Mouse (Mus musculus): ENCODE results near the gene Stx6. TPM values are rescaled to one million over a fixed set of nuclear protein-coding genes. Genes with fewer than 3 reads are reported as not detected.

Gene Stx6
- total and polyA plus RNA-seq, 2 experiments: 10.1 to 11.7 TPM

DNA sequence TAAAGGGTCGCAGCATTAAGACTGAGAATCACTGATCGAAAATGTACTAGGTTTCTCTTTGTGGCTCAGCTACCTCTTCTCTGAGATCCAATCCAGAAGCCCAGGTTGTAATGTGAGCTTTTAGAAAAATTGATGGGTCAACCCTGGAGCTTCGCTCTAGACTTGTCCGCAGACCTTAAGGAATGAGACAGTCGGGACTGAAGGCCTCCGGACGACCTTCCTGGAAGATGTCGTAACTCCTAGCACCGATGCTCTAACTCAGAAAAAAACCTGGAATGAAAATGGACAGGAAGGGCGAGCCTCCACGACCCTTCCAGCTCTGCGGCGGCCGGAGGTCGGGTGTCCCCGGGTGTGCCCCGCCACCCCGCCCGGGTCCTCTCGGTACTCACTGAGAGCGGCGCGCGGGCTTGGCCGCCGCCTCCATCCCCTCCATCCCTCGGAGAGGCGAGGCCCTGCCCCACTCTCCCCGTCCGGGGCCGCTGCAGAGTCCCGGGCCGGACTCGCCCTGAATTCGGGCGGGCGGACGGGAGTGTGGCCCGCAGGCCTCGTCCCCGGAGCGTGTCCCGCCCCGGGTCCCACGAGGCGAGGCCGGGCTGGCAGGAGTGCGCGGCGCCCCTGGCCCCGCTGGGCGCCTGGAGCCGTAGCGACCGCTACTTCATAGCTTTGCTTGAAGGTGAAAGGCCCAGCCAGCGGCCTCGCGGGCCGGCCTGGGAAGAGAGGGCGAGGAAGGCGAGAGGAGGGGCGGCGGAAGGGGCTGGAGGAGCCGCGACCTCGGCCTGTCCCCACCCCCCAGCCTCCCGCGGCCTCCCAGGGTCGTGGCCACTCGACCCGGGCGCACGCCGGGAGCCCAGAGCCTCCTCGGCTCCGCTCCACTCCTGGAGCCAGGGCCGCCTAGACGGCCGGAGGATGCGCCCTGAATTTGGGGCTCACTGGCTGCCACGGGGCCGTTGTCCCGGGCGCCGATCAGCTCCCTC, 85.6 kb downstream of the Stx6 start, which contains the start of gene BC034090:
Gene BC034090 (minus strand): TSS at position 648 of the 974 bp plus-strand sequence.
- Histone ChIP-seq H3K36me3 (ENCODE audit: control insufficient read depth, insufficient read depth, low read length) (no peaks in the 10 kb centered on the region), H3K27me3 (ENCODE audit: control insufficient read depth, insufficient read depth, low read length) (peaks cover 10% of the 10 kb centered on the region; the same call in 1 of the 2 replicates), H3K4me1 (ENCODE audit: control insufficient read depth, insufficient read depth, low read length) (no peaks in the 10 kb centered on the region), H3K4me3 (ENCODE audit: insufficient read depth, low read depth, low read length) (peak within 1 kb of the TSS; percentile 51; the same call in 1 of the 2 replicates), H3K79me2 (ENCODE audit: control insufficient read depth, insufficient read depth, low read length) (no peaks in the 10 kb centered on the region), H3K9ac (ENCODE audit: low read depth, low read length) (peak within 1 kb of the TSS; percentile 51), H3K27ac (replicated peaks; ENCODE audit: insufficient read depth, low read depth, low read length) (no peak within 1 kb of the TSS)
- no peak for TF ChIP-seq POLR2A (IDR thresholded peaks at IDR 0.05; ENCODE audit: extremely low read depth, insufficient read depth, low read length)
- no peak for TF ChIP-seq CTCF (IDR thresholded peaks at IDR 0.05; ENCODE audit: low read depth, low read length)
- WGBS: 4% methylated on average over 85 of the region's 85 CpGs
- DNase-seq (ENCODE audit: extremely low read depth, low read depth, low spot score): no peak

DNA sequence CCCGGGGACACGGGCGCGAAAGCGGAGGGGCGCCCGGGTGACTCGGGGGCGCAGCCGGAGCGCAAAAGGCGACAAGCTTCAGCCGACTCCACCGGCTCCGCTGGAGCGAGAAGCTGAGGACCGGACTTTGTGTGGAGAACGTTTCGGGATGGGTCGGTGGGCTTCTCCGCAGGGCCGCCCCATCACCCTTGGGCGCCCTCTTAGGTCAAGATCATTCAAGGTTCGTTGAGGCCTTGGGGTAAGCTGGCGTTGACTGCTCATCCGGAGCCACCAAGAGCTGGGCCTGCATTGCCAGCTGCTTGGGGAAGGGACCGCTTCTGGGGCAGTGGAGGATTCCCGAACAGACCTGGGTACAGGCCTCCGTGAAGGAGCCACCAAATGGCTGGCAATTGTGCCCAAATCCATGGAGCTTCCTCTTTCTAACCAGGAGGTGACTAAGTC, 86.3 kb downstream of the Stx6 start:
- peak overlapping the region; percentile 51; the same call in 1 of the 2 replicates for H3K4me3 ChIP-seq (ENCODE audit: insufficient read depth, low read depth, low read length)
- H3K9ac ChIP-seq (ENCODE audit: low read depth, low read length): no peak overlapping the region; the same call in 1 of the 2 replicates
- 15% methylated on average over 29 of the region's 29 CpGs for WGBS
- DNase-seq (ENCODE audit: extremely low read depth, low read depth, low spot score): no peak
- no peak for TF ChIP-seq POLR2A (IDR thresholded peaks at IDR 0.05; ENCODE audit: extremely low read depth, insufficient read depth, low read length)
- TF ChIP-seq CTCF (IDR thresholded peaks at IDR 0.05; ENCODE audit: low read depth, low read length): no peak
- peaks cover 10% of the 10 kb centered on the region; the same call in 1 of the 2 replicates for H3K27me3 ChIP-seq (ENCODE audit: control insufficient read depth, insufficient read depth, low read length)
- no peaks in the 10 kb centered on the region for H3K36me3 ChIP-seq (ENCODE audit: control insufficient read depth, insufficient read depth, low read length)
- no peaks in the 10 kb centered on the region for H3K79me2 ChIP-seq (ENCODE audit: control insufficient read depth, insufficient read depth, low read length)
- H3K4me1 ChIP-seq (ENCODE audit: control insufficient read depth, insufficient read depth, low read length): no peaks in the 10 kb centered on the region
- H3K27ac ChIP-seq (replicated peaks; ENCODE audit: insufficient read depth, low read depth, low read length): no peak overlapping the region

DNA sequence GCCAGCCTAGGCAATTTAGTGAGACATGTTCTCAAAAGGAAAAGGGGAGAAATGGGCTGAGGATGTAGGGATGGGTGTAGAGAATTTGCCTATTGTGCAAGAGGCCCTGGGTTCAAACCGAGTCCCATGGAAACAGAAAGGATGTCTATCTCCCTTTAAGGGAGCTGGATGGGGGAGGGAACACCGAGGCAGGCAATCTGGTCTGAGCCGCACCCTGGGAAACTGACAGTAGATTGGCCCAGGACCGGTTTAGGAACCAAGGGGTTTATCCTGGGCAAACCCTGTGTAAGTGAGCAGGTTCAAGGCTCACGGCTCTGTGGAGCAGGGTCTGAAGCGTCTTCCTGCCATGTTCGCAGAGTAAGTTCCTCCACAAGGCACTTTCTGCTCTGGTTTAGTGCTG, 87.0 kb downstream of the Stx6 start:
- no peaks in the 10 kb centered on the region for H3K79me2 ChIP-seq (ENCODE audit: control insufficient read depth, insufficient read depth, low read length)
- whole genome bisulfite sequencing: 80% methylated on average over 7 of the region's 7 CpGs
- H3K4me3 ChIP-seq (ENCODE audit: insufficient read depth, low read depth, low read length): no peak overlapping the region
- TF ChIP-seq CTCF (IDR thresholded peaks at IDR 0.05; ENCODE audit: low read depth, low read length) (no peak), POLR2A (IDR thresholded peaks at IDR 0.05; ENCODE audit: extremely low read depth, insufficient read depth, low read length) (no peak)
- no peak for DNase-seq (ENCODE audit: extremely low read depth, low read depth, low spot score)
- no peaks in the 10 kb centered on the region for H3K4me1 ChIP-seq (ENCODE audit: control insufficient read depth, insufficient read depth, low read length)
- H3K27ac ChIP-seq (replicated peaks; ENCODE audit: insufficient read depth, low read depth, low read length): no peak overlapping the region
- H3K27me3 ChIP-seq (ENCODE audit: control insufficient read depth, insufficient read depth, low read length): peaks cover 10% of the 10 kb centered on the region; the same call in 1 of the 2 replicates
- no peaks in the 10 kb centered on the region for H3K36me3 ChIP-seq (ENCODE audit: control insufficient read depth, insufficient read depth, low read length)
- H3K9ac ChIP-seq (ENCODE audit: low read depth, low read length): no peak overlapping the region

DNA sequence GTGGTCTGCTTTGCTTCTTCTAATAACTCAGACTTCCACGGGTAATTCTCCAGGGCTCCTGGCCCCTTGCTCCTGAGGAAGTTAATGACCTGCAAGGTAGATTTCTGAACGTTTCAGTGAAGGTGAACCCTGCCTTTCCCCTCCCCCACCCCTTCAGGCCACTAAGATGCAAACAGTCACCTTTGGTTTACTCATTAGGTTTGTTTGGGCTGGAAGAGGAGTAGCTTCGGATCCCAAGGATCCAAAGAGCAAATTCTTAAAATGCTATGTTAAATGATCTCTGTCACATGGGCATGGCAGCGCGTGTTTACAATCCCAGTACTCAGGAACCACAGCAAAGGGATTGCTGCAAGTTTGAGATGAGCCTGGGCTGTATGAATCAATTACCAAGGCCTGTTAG, 88.9 kb downstream of the Stx6 start:
- no peak overlapping the region for H3K9ac ChIP-seq (ENCODE audit: low read depth, low read length)
- no peak overlapping the region for H3K27ac ChIP-seq (replicated peaks; ENCODE audit: insufficient read depth, low read depth, low read length)
- H3K79me2 ChIP-seq (ENCODE audit: control insufficient read depth, insufficient read depth, low read length): no peaks in the 10 kb centered on the region
- no peak for TF ChIP-seq CTCF (IDR thresholded peaks at IDR 0.05; ENCODE audit: low read depth, low read length)
- no peak for TF ChIP-seq POLR2A (IDR thresholded peaks at IDR 0.05; ENCODE audit: extremely low read depth, insufficient read depth, low read length)
- no peaks in the 10 kb centered on the region for H3K36me3 ChIP-seq (ENCODE audit: control insufficient read depth, insufficient read depth, low read length)
- H3K4me1 ChIP-seq (ENCODE audit: control insufficient read depth, insufficient read depth, low read length): no peaks in the 10 kb centered on the region
- no peak overlapping the region for H3K4me3 ChIP-seq (ENCODE audit: insufficient read depth, low read depth, low read length)
- H3K27me3 ChIP-seq (ENCODE audit: control insufficient read depth, insufficient read depth, low read length): peaks cover 10% of the 10 kb centered on the region; the same call in 1 of the 2 replicates
- DNase-seq (ENCODE audit: extremely low read depth, low read depth, low spot score): no peak
- WGBS: 14% methylated on average over 5 of the region's 5 CpGs

DNA sequence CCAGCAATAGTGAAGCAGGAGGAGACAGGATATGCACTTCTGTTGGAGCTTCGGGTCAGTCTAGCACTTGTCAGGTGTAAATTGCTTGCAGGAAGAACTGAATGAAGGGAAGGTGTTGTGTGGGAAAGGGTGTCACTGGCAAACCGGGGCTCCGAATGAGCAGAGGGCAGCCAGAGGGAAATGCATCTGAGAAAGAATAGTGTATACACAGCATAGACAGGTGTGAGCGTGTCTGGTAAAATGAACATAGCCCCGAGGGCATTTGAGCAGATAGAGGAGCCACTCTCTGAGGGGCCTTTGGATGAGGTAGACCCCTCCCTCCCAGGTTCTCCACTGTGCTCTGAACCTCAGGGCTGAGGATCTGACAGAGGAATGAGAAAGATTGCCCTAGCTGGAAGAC, 89.5 kb downstream of the Stx6 start:
- H3K27ac ChIP-seq (replicated peaks; ENCODE audit: insufficient read depth, low read depth, low read length): no peak overlapping the region
- no peak overlapping the region for H3K9ac ChIP-seq (ENCODE audit: low read depth, low read length)
- 54% methylated on average over 5 of the region's 5 CpGs for WGBS
- no peaks in the 10 kb centered on the region for H3K4me1 ChIP-seq (ENCODE audit: control insufficient read depth, insufficient read depth, low read length)
- no peaks in the 10 kb centered on the region for H3K79me2 ChIP-seq (ENCODE audit: control insufficient read depth, insufficient read depth, low read length)
- no peak for TF ChIP-seq POLR2A (IDR thresholded peaks at IDR 0.05; ENCODE audit: extremely low read depth, insufficient read depth, low read length)
- no peak for TF ChIP-seq CTCF (IDR thresholded peaks at IDR 0.05; ENCODE audit: low read depth, low read length)
- H3K4me3 ChIP-seq (ENCODE audit: insufficient read depth, low read depth, low read length): no peak overlapping the region
- peaks cover 10% of the 10 kb centered on the region; the same call in 1 of the 2 replicates for H3K27me3 ChIP-seq (ENCODE audit: control insufficient read depth, insufficient read depth, low read length)
- no peak for DNase-seq (ENCODE audit: extremely low read depth, low read depth, low spot score)
- no peaks in the 10 kb centered on the region for H3K36me3 ChIP-seq (ENCODE audit: control insufficient read depth, insufficient read depth, low read length)
